Mouse (Mus musculus): ENCODE measurements around the gene Zfp219. TPM values are rescaled to one million over a fixed set of nuclear protein-coding genes. Genes with fewer than 3 reads are reported as not detected.

Gene Zfp219
- 7.8 TPM for polyA plus RNA-seq (2017; shearing (Covaris generic))

GRCm38 (mm10) chr14:52020486-52021137 lies at the start of gene Zfp219:
Gene Zfp219 (minus strand): TSS chr14:52020733.

DNA sequence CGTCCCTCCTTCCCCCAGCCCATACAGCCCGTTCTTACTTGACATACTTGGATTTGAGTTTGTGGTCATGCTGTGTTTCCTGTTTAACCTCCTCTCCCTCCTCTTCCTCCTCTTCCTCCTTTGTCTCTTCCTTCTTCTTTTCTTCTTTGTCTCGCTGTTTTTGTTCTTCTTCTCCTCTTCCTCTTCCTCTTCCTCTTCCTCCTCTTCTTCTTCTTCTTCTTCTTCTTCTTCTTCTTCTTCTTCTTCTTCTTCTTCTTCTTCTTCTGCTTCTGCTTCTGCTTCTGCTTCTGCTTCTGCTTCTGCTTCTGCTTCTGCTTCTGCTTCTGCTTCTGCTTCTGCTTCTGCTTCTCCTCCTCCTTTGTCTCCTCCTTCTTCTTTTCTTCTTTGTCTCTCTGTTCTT lies 21.8 kb upstream of the Zfp219 start, which contains the start of gene Olfr221:
Gene Olfr221, minus strand, starts transcription at position 101 of the 400 bp plus-strand sequence.

DNA sequence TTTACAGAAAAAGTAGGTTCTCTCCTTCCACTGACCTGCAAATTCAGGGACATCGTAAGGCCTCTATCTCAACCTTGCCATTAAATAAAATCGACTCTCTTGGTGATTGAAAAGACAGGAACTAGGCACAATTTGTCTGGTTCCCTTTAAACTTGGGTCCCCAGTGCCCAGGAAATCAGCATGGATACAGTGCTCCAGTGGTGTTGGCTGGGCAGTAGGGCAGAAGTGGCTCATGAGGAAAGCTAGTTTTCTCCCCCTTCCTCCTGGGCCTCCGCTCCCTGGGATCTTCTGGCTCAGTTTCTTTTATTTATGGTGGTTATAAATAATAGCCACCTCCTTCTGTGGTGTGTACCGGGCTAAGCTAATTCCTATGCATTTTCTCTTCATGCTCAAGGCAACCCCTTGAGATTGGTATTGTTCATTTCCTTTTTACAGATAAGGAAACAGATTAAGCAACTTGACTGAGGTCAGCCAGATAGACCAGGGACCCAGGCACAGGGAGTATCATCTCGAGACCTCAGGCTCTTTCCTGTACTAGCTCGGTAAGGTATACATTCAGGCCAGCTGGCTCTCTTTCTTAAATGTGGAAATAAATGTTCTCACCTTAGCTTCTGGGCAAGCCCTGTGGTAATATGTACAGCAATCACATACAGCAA lies 5.0 kb downstream of the Zfp219 start, which contains the start of gene Tmem253:
Gene Tmem253, plus strand, starts transcription at position 214 of the 656 bp plus-strand sequence.

GRCm38 (mm10) chr14:51984247-51985231 lies 36.0 kb downstream of the Zfp219 start, which contains the start of gene Arhgef40:
Gene Arhgef40 (plus strand): TSS chr14:51984719.

Other genes with a start within 250 kb of the Zfp219 start
- gene Ang4, start 247.1 kb downstream of the Zfp219 start, polyA plus RNA-seq (2017; shearing (Covaris generic)): not detected
- not detected for gene AY358078, start 220.7 kb downstream of the Zfp219 start, polyA plus RNA-seq (2017; shearing (Covaris generic))
- not detected for gene Ear6, start 167.0 kb downstream of the Zfp219 start, polyA plus RNA-seq (2017; shearing (Covaris generic))
- 102 TPM for gene Mettl17, start 135.9 kb downstream of the Zfp219 start, polyA plus RNA-seq (2017; shearing (Covaris generic))
- 0.59 TPM for gene Slc39a2, start 127.8 kb downstream of the Zfp219 start, polyA plus RNA-seq (2017; shearing (Covaris generic))
- 49.6 TPM for gene Ndrg2, start 106.6 kb downstream of the Zfp219 start, polyA plus RNA-seq (2017; shearing (Covaris generic))
- not detected for gene Tppp2, start 102.3 kb downstream of the Zfp219 start, polyA plus RNA-seq (2017; shearing (Covaris generic))
- not detected for gene Rnase13, start 98.0 kb downstream of the Zfp219 start, polyA plus RNA-seq (2017; shearing (Covaris generic))
- gene Arhgef40, start 36.0 kb downstream of the Zfp219 start, polyA plus RNA-seq (2017; shearing (Covaris generic)): 0.54 TPM
- 0.31 TPM for gene Tmem253, start 5.1 kb downstream of the Zfp219 start, polyA plus RNA-seq (2017; shearing (Covaris generic))
- not detected for gene Olfr221, start 21.7 kb upstream of the Zfp219 start, polyA plus RNA-seq (2017; shearing (Covaris generic))
- 631 TPM for gene Hnrnpc, start 83.3 kb upstream of the Zfp219 start, polyA plus RNA-seq (2017; shearing (Covaris generic))
- 6.1 TPM for gene Rpgrip1, start 90.0 kb upstream of the Zfp219 start, polyA plus RNA-seq (2017; shearing (Covaris generic))
- gene Supt16, start 176.7 kb upstream of the Zfp219 start, polyA plus RNA-seq (2017; shearing (Covaris generic)): 30.1 TPM
- 51.7 TPM for gene Chd8, start 237.0 kb upstream of the Zfp219 start, polyA plus RNA-seq (2017; shearing (Covaris generic))

Data from activated CD4-positive, CD25-positive, alpha-beta regulatory T cell, adult 9 weeks (primary cell).